In the genomic region with DNA sequence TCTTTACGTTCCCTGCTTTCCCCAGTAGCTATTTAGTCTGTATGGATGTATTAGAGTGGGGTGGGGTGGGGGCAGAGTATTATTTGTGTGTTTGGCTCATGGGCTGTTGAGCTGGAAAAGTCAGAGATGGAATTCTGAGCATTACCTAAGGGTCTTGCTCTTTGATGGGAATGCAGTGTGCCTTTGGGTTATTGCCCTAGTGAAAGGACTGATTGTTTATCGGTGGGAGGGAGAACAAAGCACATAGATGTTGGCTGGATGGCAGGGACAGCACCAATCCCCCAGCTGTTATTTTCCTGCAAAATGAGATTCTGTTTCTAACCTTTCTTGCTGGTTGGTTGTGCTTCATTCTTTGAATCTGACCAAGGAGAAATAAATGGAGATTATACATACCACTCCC, we compare ENCODE assay signal across 14 mouse cellular contexts.
"Had no signal": no experiment of that assay in that cellular context is flagged by ENCODE, and none has a peak within 500 bp of the region (broad histone marks: within the 10 kb centered on the region; RNA-seq: fewer than 3 reads in every experiment).

No protein-coding gene starts in this region.

- DNase-seq: kidney, adult 2 months; kidney, postnatal 14 days; lung, embryonic 14.5 days; lung, postnatal 10 days; lung, postnatal 4 days; thymus, postnatal 4 days had no signal

- H3K9ac ChIP-seq: kidney, embryonic 15.5 days; limb, embryonic 15.5 days; liver, embryonic 12.5 days; lung, embryonic 14.5 days; midbrain, embryonic 12.5 days; stomach, embryonic 15.5 days had no signal

- H3K4me1 ChIP-seq: limb, embryonic 15.5 days; liver, embryonic 12.5 days; megakaryocyte, embryonic 14.5 days; midbrain, embryonic 12.5 days; stomach, embryonic 15.5 days had no signal

- H3K27me3 ChIP-seq: kidney, embryonic 15.5 days; limb, embryonic 15.5 days; liver, embryonic 12.5 days; megakaryocyte, embryonic 14.5 days; midbrain, embryonic 12.5 days had no signal

- H3K27ac ChIP-seq: kidney, embryonic 15.5 days; left cerebral cortex, adult 2 months; limb, embryonic 15.5 days; liver, embryonic 12.5 days; midbrain, embryonic 12.5 days; stomach, embryonic 15.5 days had no signal

- H3K36me3 ChIP-seq: kidney, embryonic 15.5 days; limb, embryonic 15.5 days; liver, embryonic 12.5 days; midbrain, embryonic 12.5 days; stomach, embryonic 15.5 days had no signal

- ATAC-seq: intestine, embryonic 16.5 days; liver, embryonic 12.5 days had no signal

- H3K4me2 ChIP-seq: kidney, embryonic 15.5 days; limb, embryonic 15.5 days; liver, embryonic 12.5 days; lung, embryonic 14.5 days; midbrain, embryonic 12.5 days; stomach, embryonic 15.5 days had no signal

- H3K9me3 ChIP-seq: kidney, embryonic 15.5 days; limb, embryonic 15.5 days; liver, embryonic 12.5 days; megakaryocyte, embryonic 14.5 days; midbrain, embryonic 12.5 days; stomach, embryonic 15.5 days had no signal

- H3K4me3 ChIP-seq: kidney, embryonic 15.5 days; left cerebral cortex, adult 2 months; limb, embryonic 15.5 days; liver, embryonic 12.5 days; megakaryocyte, embryonic 14.5 days; midbrain, embryonic 12.5 days; stomach, embryonic 15.5 days had no signal
